Mouse (Mus musculus): ENCODE measurements around the gene Klhl32. TPM values are rescaled to one million over a fixed set of nuclear protein-coding genes. Genes with fewer than 3 reads are reported as not detected.
"Not testable (repeated sequence)": the region's sequence is repeated elsewhere in the genome, so short reads cannot be mapped to it uniquely, and the experiment has no call there.

Gene Klhl32
- 37.1 and 38.5 TPM in 2 replicates for polyA plus RNA-seq (2015; fragmentation: Nextera tagmentation; extraction: Ambion mirVana)

DNA sequence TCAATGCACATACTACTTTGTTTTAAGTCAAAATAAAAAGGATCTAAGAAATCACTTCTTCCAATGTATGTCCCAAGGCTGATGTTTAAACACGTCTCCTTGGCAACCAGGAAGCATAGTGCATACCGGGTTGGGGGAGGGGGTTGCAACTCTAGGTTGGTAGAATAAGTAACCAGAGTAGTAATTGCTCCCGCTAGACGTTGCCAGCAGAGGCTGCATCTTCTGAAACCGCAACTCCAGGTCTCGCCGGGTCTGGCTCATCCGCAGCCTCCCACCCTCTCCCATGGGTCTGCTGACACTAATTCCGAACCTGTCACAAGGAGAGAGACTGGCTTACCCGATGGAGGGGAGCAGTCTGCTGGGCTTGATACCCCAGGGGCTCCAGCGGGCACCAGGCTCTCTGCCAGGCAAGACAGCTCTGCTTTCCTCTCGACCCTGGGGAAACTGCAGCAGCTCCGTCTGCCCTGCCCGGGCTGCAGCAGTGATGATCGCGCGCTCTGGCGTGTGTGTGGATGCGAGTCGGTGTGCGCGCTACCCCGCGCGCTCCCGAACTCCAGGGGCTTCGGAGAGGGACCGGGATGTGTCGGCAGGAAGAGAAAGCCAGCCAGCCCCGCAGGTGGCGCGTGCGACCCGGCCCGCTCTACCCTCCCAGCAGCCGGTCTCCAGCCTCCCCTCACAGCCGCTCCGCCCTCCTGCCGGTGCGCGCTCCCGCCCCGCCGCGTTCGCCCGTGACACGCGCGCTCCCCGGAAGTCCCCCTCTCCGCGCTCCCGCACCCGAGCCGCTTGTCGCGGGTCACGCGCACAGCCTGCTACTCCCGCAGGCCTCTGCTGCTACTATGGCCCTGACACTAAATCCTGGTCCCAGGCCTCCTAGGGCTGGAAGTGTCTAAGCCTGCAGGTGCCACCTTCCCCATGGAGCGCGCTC, at the start of gene Klhl32:
Gene Klhl32 (minus strand): TSS at position 724 of the 925 bp plus-strand sequence.
- H3K36me3 ChIP-seq (ENCODE audit: control insufficient read depth, insufficient read depth, low read length): no peaks in the 10 kb centered on the region
- peaks cover 8% of the 10 kb centered on the region for H3K4me1 ChIP-seq (ENCODE audit: control insufficient read depth, insufficient read depth, low read depth, low read length)
- no peaks in the 10 kb centered on the region for H3K27me3 ChIP-seq (replicated peaks; ENCODE audit: control insufficient read depth, insufficient read depth, low read length)
- ATAC-seq: peak; percentile 95
- H3K9me3 ChIP-seq (ENCODE audit: control insufficient read depth, low read length): no peaks in the 10 kb centered on the region
- H3K9ac ChIP-seq (ENCODE audit: low read depth, low read length): peak within 1 kb of the TSS; percentile 87
- H3K27ac ChIP-seq (ENCODE audit: low read depth, low read length): peak within 1 kb of the TSS; percentile 93
- peak within 1 kb of the TSS; percentile 90 for H3K4me3 ChIP-seq (ENCODE audit: low read length)
- WGBS: under 1% methylated on average over 59 of the region's 63 CpGs
- H3K4me2 ChIP-seq (ENCODE audit: low read length): peak within 1 kb of the TSS; percentile 71

GRCm38 (mm10) chr4:24899146-24899545, 48.2 kb upstream of the Klhl32 start:
- no peak overlapping the region for H3K27ac ChIP-seq (ENCODE audit: low read depth, low read length)
- WGBS: 18% methylated on average over 4 of the region's 4 CpGs
- H3K36me3 ChIP-seq (ENCODE audit: control insufficient read depth, insufficient read depth, low read length): peaks cover 21% of the 10 kb centered on the region
- H3K4me3 ChIP-seq (ENCODE audit: low read length): peak overlapping the region; percentile 82
- H3K4me1 ChIP-seq (ENCODE audit: control insufficient read depth, insufficient read depth, low read depth, low read length): peaks cover 7% of the 10 kb centered on the region
- H3K27me3 ChIP-seq (replicated peaks; ENCODE audit: control insufficient read depth, insufficient read depth, low read length): no peaks in the 10 kb centered on the region
- H3K4me2 ChIP-seq (ENCODE audit: low read length): peak overlapping the region; percentile 85
- no peak for ATAC-seq
- no peak overlapping the region for H3K9ac ChIP-seq (ENCODE audit: low read depth, low read length)
- H3K9me3 ChIP-seq (ENCODE audit: control insufficient read depth, low read length): no peaks in the 10 kb centered on the region

DNA sequence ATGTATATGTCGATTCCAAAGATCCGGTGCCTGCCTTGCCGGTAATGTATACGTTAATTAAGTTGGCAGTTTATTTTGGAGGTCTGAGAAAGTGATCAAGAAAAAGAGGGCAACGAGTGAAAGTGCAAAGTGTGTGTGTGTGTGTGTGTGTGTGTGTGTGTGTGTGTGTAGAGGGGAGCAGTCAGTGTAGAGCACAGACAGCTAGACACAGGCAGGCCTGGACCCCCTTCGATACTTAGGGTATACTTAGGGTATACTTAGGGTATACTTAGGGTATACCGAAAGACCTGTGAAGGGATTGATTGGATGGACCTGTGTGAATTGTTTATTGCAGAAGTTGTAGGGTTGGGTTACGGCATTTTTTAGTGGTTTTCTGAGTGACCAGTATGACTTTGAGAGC, 47.7 kb upstream of the Klhl32 start:
- H3K9me3 ChIP-seq (ENCODE audit: control insufficient read depth, low read length): no peaks in the 10 kb centered on the region
- no peak for ATAC-seq
- 24% methylated on average over 8 of the region's 8 CpGs for WGBS

GRCm38 (mm10) chr4:24897851-24898515, 47.1 kb upstream of the Klhl32 start, which contains the start of gene Ndufaf4:
Ndufaf4 (plus strand) TSS chr4:24898083.
- Histone ChIP-seq H3K27ac (ENCODE audit: low read depth, low read length) (peak within 1 kb of the TSS; percentile 74), H3K9ac (ENCODE audit: low read depth, low read length) (peak within 1 kb of the TSS; percentile 85), H3K4me1 (ENCODE audit: control insufficient read depth, insufficient read depth, low read depth, low read length) (peaks cover 7% of the 10 kb centered on the region), H3K9me3 (ENCODE audit: control insufficient read depth, low read length) (no peaks in the 10 kb centered on the region), H3K4me2 (ENCODE audit: low read length) (peak within 1 kb of the TSS; percentile 85), H3K4me3 (ENCODE audit: low read length) (peak within 1 kb of the TSS; percentile 82), H3K27me3 (replicated peaks; ENCODE audit: control insufficient read depth, insufficient read depth, low read length) (no peaks in the 10 kb centered on the region), H3K36me3 (ENCODE audit: control insufficient read depth, insufficient read depth, low read length) (peaks cover 16% of the 10 kb centered on the region)
- ATAC-seq: peak; percentile 99
- under 1% methylated on average over 58 of the region's 58 CpGs for WGBS

More for the DNA sequence above, 47.7 kb upstream of the Klhl32 start:
- Histone ChIP-seq H3K4me1 (ENCODE audit: control insufficient read depth, insufficient read depth, low read depth, low read length) (peaks cover 7% of the 10 kb centered on the region), H3K9ac (ENCODE audit: low read depth, low read length) (peak overlapping the region; percentile 85; the same call in 1 of the 2 replicates), H3K27ac (ENCODE audit: low read depth, low read length) (no peak overlapping the region), H3K4me3 (ENCODE audit: low read length) (peak overlapping the region; percentile 82), H3K4me2 (ENCODE audit: low read length) (peak overlapping the region; percentile 85), H3K27me3 (replicated peaks; ENCODE audit: control insufficient read depth, insufficient read depth, low read length) (no peaks in the 10 kb centered on the region), H3K36me3 (ENCODE audit: control insufficient read depth, insufficient read depth, low read length) (peaks cover 21% of the 10 kb centered on the region)

DNA sequence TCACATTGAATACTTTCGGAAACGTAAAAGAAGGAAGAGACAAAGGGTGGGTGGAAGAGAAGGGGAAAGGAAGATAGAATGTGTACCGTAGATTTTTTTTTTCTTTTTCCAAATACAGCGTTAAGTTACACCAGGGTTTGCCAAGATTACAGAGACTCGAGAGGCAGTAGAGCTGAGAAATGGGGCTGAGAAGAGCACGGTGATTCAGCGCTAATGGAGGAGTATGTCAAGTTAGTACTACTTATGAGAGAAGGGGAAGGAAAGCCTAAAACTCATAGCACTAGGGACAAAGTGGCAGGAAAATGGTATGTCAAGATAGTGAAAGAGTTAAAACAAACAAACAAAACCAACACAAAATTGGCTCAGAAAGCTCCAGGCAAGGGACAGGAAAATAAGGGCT, 46.4 kb upstream of the Klhl32 start:
- H3K4me2 ChIP-seq (ENCODE audit: low read length): peak overlapping the region; percentile 85
- H3K4me1 ChIP-seq (ENCODE audit: control insufficient read depth, insufficient read depth, low read depth, low read length): peaks cover 7% of the 10 kb centered on the region
- H3K27ac ChIP-seq (ENCODE audit: low read depth, low read length): peak overlapping the region; percentile 55
- H3K27me3 ChIP-seq (replicated peaks; ENCODE audit: control insufficient read depth, insufficient read depth, low read length): no peaks in the 10 kb centered on the region
- H3K9me3 ChIP-seq (ENCODE audit: control insufficient read depth, low read length): no peaks in the 10 kb centered on the region; the same call in 1 of the 2 replicates
- ATAC-seq: peak; percentile 50
- 16% methylated on average over 7 of the region's 7 CpGs for WGBS
- peaks cover 13% of the 10 kb centered on the region for H3K36me3 ChIP-seq (ENCODE audit: control insufficient read depth, insufficient read depth, low read length)
- peak overlapping the region; percentile 62 for H3K9ac ChIP-seq (ENCODE audit: low read depth, low read length)
- H3K4me3 ChIP-seq (ENCODE audit: low read length): peak overlapping the region; percentile 82

- no peak for ATAC-seq
- Histone ChIP-seq H3K4me2 (ENCODE audit: low read length) (peak overlapping the region; percentile 85; the same call in 1 of the 2 replicates), H3K4me3 (ENCODE audit: low read length) (no peak overlapping the region; the same call in 1 of the 2 replicates), H3K9me3 (ENCODE audit: control insufficient read depth, low read length) (no peaks in the 10 kb centered on the region; the same call in 1 of the 2 replicates), H3K27me3 (replicated peaks; ENCODE audit: control insufficient read depth, insufficient read depth, low read length) (no peaks in the 10 kb centered on the region), H3K9ac (ENCODE audit: low read depth, low read length) (no peak overlapping the region), H3K4me1 (ENCODE audit: control insufficient read depth, insufficient read depth, low read depth, low read length) (peaks cover 7% of the 10 kb centered on the region), H3K27ac (ENCODE audit: low read depth, low read length) (no peak overlapping the region), H3K36me3 (ENCODE audit: control insufficient read depth, insufficient read depth, low read length) (peaks cover 9% of the 10 kb centered on the region)
- 0% methylated on average over 1 of the region's 1 CpGs for WGBS
Observed at GRCm38 (mm10) chr4:24896829-24897228, 45.9 kb upstream of the Klhl32 start.

DNA sequence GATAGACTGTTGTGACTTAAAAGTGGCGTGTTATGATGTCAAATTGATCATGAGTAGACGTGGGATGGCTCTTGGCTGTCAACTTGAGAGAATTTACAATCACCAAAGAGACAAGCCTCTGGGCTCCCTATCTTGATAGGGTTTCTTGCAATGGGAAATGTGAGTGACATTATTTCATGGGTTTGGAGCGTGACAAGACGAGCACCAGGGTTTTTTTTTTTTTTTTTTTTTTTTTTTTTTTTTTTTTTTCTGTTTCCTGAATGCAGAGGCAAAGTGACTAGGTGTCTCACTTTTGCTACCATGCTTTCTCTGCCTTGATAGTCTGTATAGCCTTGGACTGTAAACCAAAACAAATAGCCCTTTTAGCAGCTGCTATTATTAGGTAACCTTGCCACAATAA, 43.7 kb upstream of the Klhl32 start:
- Histone ChIP-seq H3K9ac (ENCODE audit: low read depth, low read length) (no peak overlapping the region), H3K27ac (ENCODE audit: low read depth, low read length) (no peak overlapping the region), H3K9me3 (ENCODE audit: control insufficient read depth, low read length) (peaks cover 3% of the 10 kb centered on the region), H3K4me1 (ENCODE audit: control insufficient read depth, insufficient read depth, low read depth, low read length) (peaks cover 7% of the 10 kb centered on the region), H3K4me3 (ENCODE audit: low read length) (no peak overlapping the region), H3K27me3 (replicated peaks; ENCODE audit: control insufficient read depth, insufficient read depth, low read length) (no peaks in the 10 kb centered on the region), H3K36me3 (ENCODE audit: control insufficient read depth, insufficient read depth, low read length) (no peaks in the 10 kb centered on the region), H3K4me2 (ENCODE audit: low read length) (no peak overlapping the region)
- ATAC-seq: no peak
- 79% methylated on average over 4 of the region's 4 CpGs for WGBS

DNA sequence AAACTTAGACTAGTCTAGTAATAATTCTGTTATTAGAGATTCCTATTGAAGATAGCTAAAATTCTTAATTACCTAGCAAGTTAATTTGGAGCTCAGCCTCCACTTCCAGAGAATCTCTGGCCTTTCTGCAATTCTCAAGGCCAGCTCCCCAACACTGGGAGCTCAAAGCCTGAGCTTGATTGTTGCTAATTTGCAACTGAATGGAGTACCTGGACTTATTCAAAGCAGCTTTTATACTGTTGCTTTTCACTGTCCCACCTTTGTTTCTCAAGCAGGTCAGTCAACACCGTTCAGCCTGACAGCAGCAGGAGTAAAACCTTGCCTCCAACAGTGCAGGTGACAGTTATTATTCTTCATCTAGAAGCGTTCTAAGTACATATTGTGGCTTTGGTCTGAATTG, 41.4 kb upstream of the Klhl32 start:
- H3K4me1 ChIP-seq (ENCODE audit: control insufficient read depth, insufficient read depth, low read depth, low read length); H3K9me3 ChIP-seq (ENCODE audit: control insufficient read depth, low read length); H3K27ac ChIP-seq (ENCODE audit: low read depth, low read length); ATAC-seq; H3K4me3 ChIP-seq (ENCODE audit: low read length); H3K27me3 ChIP-seq (replicated peaks; ENCODE audit: control insufficient read depth, insufficient read depth, low read length); H3K36me3 ChIP-seq (ENCODE audit: control insufficient read depth, insufficient read depth, low read length); H3K9ac ChIP-seq (ENCODE audit: low read depth, low read length); H3K4me2 ChIP-seq (ENCODE audit: low read length): not testable (repeated sequence)
- 73% methylated on average over 2 of the region's 2 CpGs for WGBS

DNA sequence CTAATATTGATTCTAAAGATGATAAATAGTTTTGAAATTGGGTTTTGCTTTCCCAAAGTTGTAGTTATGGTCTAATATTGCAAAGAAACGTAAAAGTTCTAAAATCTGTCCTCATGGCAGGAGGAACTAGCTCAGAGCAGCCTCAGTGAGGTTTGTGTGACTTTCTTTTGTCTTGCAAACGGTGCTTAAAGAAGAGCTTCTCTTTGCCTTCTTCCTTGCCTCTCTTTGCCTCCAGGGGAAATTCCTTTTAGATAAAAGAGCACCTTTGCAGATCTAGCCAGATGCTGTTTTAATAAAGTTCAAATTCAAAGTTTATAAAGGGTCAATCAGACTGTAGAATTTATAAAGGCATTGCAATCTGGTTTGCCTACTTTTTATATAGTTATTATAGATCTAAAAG, 38.5 kb upstream of the Klhl32 start:
- H3K9me3 ChIP-seq (ENCODE audit: control insufficient read depth, low read length); H3K9ac ChIP-seq (ENCODE audit: low read depth, low read length); H3K4me3 ChIP-seq (ENCODE audit: low read length); H3K27ac ChIP-seq (ENCODE audit: low read depth, low read length); H3K36me3 ChIP-seq (ENCODE audit: control insufficient read depth, insufficient read depth, low read length); H3K4me1 ChIP-seq (ENCODE audit: control insufficient read depth, insufficient read depth, low read depth, low read length); H3K4me2 ChIP-seq (ENCODE audit: low read length); H3K27me3 ChIP-seq (replicated peaks; ENCODE audit: control insufficient read depth, insufficient read depth, low read length); ATAC-seq: not testable (repeated sequence)
- WGBS: 32% methylated on average over 2 of the region's 2 CpGs
